Mouse (Mus musculus): ENCODE data around the gene Ten1. TPM values are rescaled to one million over a fixed set of nuclear protein-coding genes. Genes with fewer than 3 reads are reported as not detected.
A peak's percentile ranks its signal among the peaks of the same experiment; 100 is the strongest.

Gene Ten1
- polyA plus RNA-seq, 1 experiment from 2014 or later, result 43.4 TPM

- peak; percentile 23; the same call in 1 of the 2 replicates for ATAC-seq
- no peak overlapping the region for H3K4me2 ChIP-seq
- H3K4me3 ChIP-seq, result no peak overlapping the region
- no peaks in the 10 kb centered on the region for H3K9me3 ChIP-seq (replicated peaks)
- H3K4me1 ChIP-seq, result peaks cover 19% of the 10 kb centered on the region
- H3K27me3 ChIP-seq (replicated peaks), result peaks cover 40% of the 10 kb centered on the region
- H3K9ac ChIP-seq, result no peak overlapping the region
- 48% methylated on average over 7 of the region's 7 CpGs for WGBS (ENCODE audit: insufficient replicate concordance)
- H3K27ac ChIP-seq, result peak overlapping the region; percentile 12; the same call in 1 of the 2 replicates
- no peaks in the 10 kb centered on the region for H3K36me3 ChIP-seq
These were observed 20.2 kb downstream of the Ten1 start for GRCm38 (mm10) chr11:116218737-116219400.

GRCm38 (mm10) chr11:116219885-116220284 is 21.2 kb downstream of the Ten1 start:
- Histone ChIP-seq H3K4me1 (peaks cover 19% of the 10 kb centered on the region), H3K4me2 (no peak overlapping the region), H3K9me3 (replicated peaks) (no peaks in the 10 kb centered on the region), H3K36me3 (no peaks in the 10 kb centered on the region), H3K27me3 (replicated peaks) (peaks cover 50% of the 10 kb centered on the region), H3K27ac (no peak overlapping the region), H3K4me3 (no peak overlapping the region), H3K9ac (no peak overlapping the region)
- 10% methylated on average over 4 of the region's 4 CpGs for WGBS (ENCODE audit: insufficient replicate concordance)
- ATAC-seq, result peak; percentile 26; the same call in 1 of the 2 replicates

GRCm38 (mm10) chr11:116221931-116222739 is 23.5 kb downstream of the Ten1 start:
- peak overlapping the region; percentile 49 for H3K4me2 ChIP-seq
- no peaks in the 10 kb centered on the region for H3K36me3 ChIP-seq
- peaks cover 19% of the 10 kb centered on the region for H3K4me1 ChIP-seq
- H3K9me3 ChIP-seq (replicated peaks), result no peaks in the 10 kb centered on the region
- H3K27ac ChIP-seq, result no peak overlapping the region
- peaks cover 61% of the 10 kb centered on the region for H3K27me3 ChIP-seq (replicated peaks)
- peak overlapping the region; percentile 29; the same call in 1 of the 2 replicates for H3K4me3 ChIP-seq
- no peak overlapping the region for H3K9ac ChIP-seq
- WGBS (ENCODE audit: insufficient replicate concordance), result 8% methylated on average over 53 of the region's 53 CpGs
- ATAC-seq, result no peak

GRCm38 (mm10) chr11:116222740-116223059 is 24.0 kb downstream of the Ten1 start:
- no peak overlapping the region for H3K9ac ChIP-seq
- no peak for ATAC-seq

GRCm38 (mm10) chr11:116226414-116226813 is 27.8 kb downstream of the Ten1 start:
- Histone ChIP-seq H3K4me2 (no peak overlapping the region), H3K36me3 (no peaks in the 10 kb centered on the region), H3K4me3 (no peak overlapping the region), H3K4me1 (no peaks in the 10 kb centered on the region), H3K9ac (no peak overlapping the region), H3K27me3 (replicated peaks) (peaks cover 68% of the 10 kb centered on the region), H3K9me3 (replicated peaks) (no peaks in the 10 kb centered on the region), H3K27ac (no peak overlapping the region)
- WGBS (ENCODE audit: insufficient replicate concordance), result 4% methylated on average over 2 of the region's 2 CpGs
- no peak for ATAC-seq

More at GRCm38 (mm10) chr11:116222740-116223059, 24.0 kb downstream of the Ten1 start:
- H3K27ac ChIP-seq, result no peak overlapping the region
- H3K4me1 ChIP-seq, result peaks cover 19% of the 10 kb centered on the region
- H3K36me3 ChIP-seq, result no peaks in the 10 kb centered on the region
- H3K9me3 ChIP-seq (replicated peaks), result no peaks in the 10 kb centered on the region
- H3K27me3 ChIP-seq (replicated peaks), result peaks cover 61% of the 10 kb centered on the region
- peak overlapping the region; percentile 29; the same call in 1 of the 2 replicates for H3K4me3 ChIP-seq
- peak overlapping the region; percentile 49 for H3K4me2 ChIP-seq
- WGBS (ENCODE audit: insufficient replicate concordance), result 12% methylated on average over 23 of the region's 23 CpGs

GRCm38 (mm10) chr11:116228699-116229098 is 30.0 kb downstream of the Ten1 start:
- 71% methylated on average over 4 of the region's 4 CpGs for WGBS (ENCODE audit: insufficient replicate concordance)
- H3K27ac ChIP-seq, result no peak overlapping the region
- H3K4me2 ChIP-seq, result no peak overlapping the region
- H3K9ac ChIP-seq, result no peak overlapping the region
- no peak overlapping the region for H3K4me3 ChIP-seq
- no peaks in the 10 kb centered on the region for H3K4me1 ChIP-seq
- no peak for ATAC-seq
- no peaks in the 10 kb centered on the region for H3K36me3 ChIP-seq
- no peaks in the 10 kb centered on the region for H3K9me3 ChIP-seq (replicated peaks)
- H3K27me3 ChIP-seq (replicated peaks), result peaks cover 66% of the 10 kb centered on the region

- H3K9me3 ChIP-seq (replicated peaks), result no peaks in the 10 kb centered on the region
- no peak overlapping the region for H3K27ac ChIP-seq
- 41% methylated on average over 17 of the region's 17 CpGs for WGBS (ENCODE audit: insufficient replicate concordance)
- peaks cover 78% of the 10 kb centered on the region for H3K27me3 ChIP-seq (replicated peaks)
- no peak overlapping the region for H3K9ac ChIP-seq
- no peak overlapping the region for H3K4me3 ChIP-seq
- no peak for ATAC-seq
- H3K4me2 ChIP-seq, result peak overlapping the region; percentile 19; the same call in 1 of the 2 replicates
- H3K36me3 ChIP-seq, result no peaks in the 10 kb centered on the region
- H3K4me1 ChIP-seq, result peaks cover under 1% of the 10 kb centered on the region; the same call in 1 of the 2 replicates
These were observed 33.8 kb downstream of the Ten1 start for GRCm38 (mm10) chr11:116232427-116232826.

GRCm38 (mm10) chr11:116234901-116235300 is 36.2 kb downstream of the Ten1 start:
- Histone ChIP-seq H3K27ac (no peak overlapping the region), H3K4me1 (peaks cover 12% of the 10 kb centered on the region), H3K27me3 (replicated peaks) (peaks cover 85% of the 10 kb centered on the region), H3K9ac (no peak overlapping the region), H3K9me3 (replicated peaks) (no peaks in the 10 kb centered on the region), H3K4me2 (no peak overlapping the region), H3K36me3 (no peaks in the 10 kb centered on the region), H3K4me3 (no peak overlapping the region)
- no peak for ATAC-seq
- WGBS (ENCODE audit: insufficient replicate concordance), result 60% methylated on average over 8 of the region's 8 CpGs

GRCm38 (mm10) chr11:116237742-116238395 is 39.2 kb downstream of the Ten1 start, which contains the start of gene Evpl:
Evpl (minus strand) TSS chr11:116238077.
- no peaks in the 10 kb centered on the region for H3K36me3 ChIP-seq
- H3K27ac ChIP-seq, result no peak within 1 kb of the TSS
- peak; percentile 51 for ATAC-seq
- 20% methylated on average over 31 of the region's 31 CpGs for WGBS (ENCODE audit: insufficient replicate concordance)
- H3K4me3 ChIP-seq, result peak within 1 kb of the TSS; percentile 27
- H3K4me2 ChIP-seq, result peak within 1 kb of the TSS; percentile 53
- peaks cover 17% of the 10 kb centered on the region for H3K4me1 ChIP-seq
- no peak within 1 kb of the TSS for H3K9ac ChIP-seq
- H3K9me3 ChIP-seq (replicated peaks), result no peaks in the 10 kb centered on the region
- peaks cover 63% of the 10 kb centered on the region for H3K27me3 ChIP-seq (replicated peaks)

- Histone ChIP-seq H3K9me3 (replicated peaks) (no peaks in the 10 kb centered on the region), H3K27me3 (replicated peaks) (peaks cover 44% of the 10 kb centered on the region), H3K36me3 (peaks cover 15% of the 10 kb centered on the region), H3K27ac (no peak overlapping the region), H3K4me3 (no peak overlapping the region), H3K4me2 (no peak overlapping the region), H3K4me1 (peaks cover 17% of the 10 kb centered on the region), H3K9ac (no peak overlapping the region)
- WGBS (ENCODE audit: insufficient replicate concordance), result 66% methylated on average over 7 of the region's 7 CpGs
- no peak for ATAC-seq
These were observed 41.1 kb downstream of the Ten1 start for GRCm38 (mm10) chr11:116239797-116240196.

- WGBS (ENCODE audit: insufficient replicate concordance), result 64% methylated on average over 12 of the region's 12 CpGs
These were observed 43.1 kb downstream of the Ten1 start for GRCm38 (mm10) chr11:116241744-116242235.

More at GRCm38 (mm10) chr11:116241744-116242235, 43.1 kb downstream of the Ten1 start:
- H3K27me3 ChIP-seq (replicated peaks), result peaks cover 26% of the 10 kb centered on the region
- H3K4me3 ChIP-seq, result no peak overlapping the region
- H3K4me1 ChIP-seq, result peaks cover 17% of the 10 kb centered on the region
- peaks cover 35% of the 10 kb centered on the region for H3K36me3 ChIP-seq
- H3K9me3 ChIP-seq (replicated peaks), result no peaks in the 10 kb centered on the region
- ATAC-seq, result no peak
- H3K9ac ChIP-seq, result no peak overlapping the region
- no peak overlapping the region for H3K27ac ChIP-seq
- no peak overlapping the region for H3K4me2 ChIP-seq

All from liver, embryonic 12.5 days (tissue).